Mouse (Mus musculus) stomach, embryonic 16.5 days (tissue): ENCODE results near the gene Ccdc171. TPM values are rescaled to one million over a fixed set of nuclear protein-coding genes. Genes with fewer than 3 reads are reported as not detected.

Source experiments
- ATAC-seq: fragments of 200-750 bp; cut with Nextera tagmentation; 2 replicates; pipeline ENCODE4 v1.8.0; 2017; ENCODE audit warnings: moderate number of reproducible peaks, moderate TSS enrichment; ENCODE audit not compliant: insufficient read depth, low FRiP score
- H3K27ac ChIP-seq: fragments of 300-500 bp; sonication (generic); 2 replicates; pipeline ENCODE4 v1.5.1; 2014; ENCODE audit warnings: low read length
- H3K27me3 ChIP-seq: fragments of 300-500 bp; sonication (generic); 2 replicates; pipeline ENCODE4 v1.6.1; 2014; ENCODE audit warnings: low read length, control low read depth, mixed read lengths; ENCODE audit not compliant: control insufficient read depth, insufficient read depth
- H3K36me3 ChIP-seq: fragments of 300-500 bp; sonication (generic); 2 replicates; pipeline ENCODE4 v1.6.1; 2014; ENCODE audit warnings: low read length; ENCODE audit not compliant: control insufficient read depth, insufficient read depth
- H3K4me1 ChIP-seq: fragments of 300-500 bp; sonication (generic); 2 replicates; pipeline ENCODE4 v1.6.1; 2014; ENCODE audit warnings: low read length, control low read depth, mixed read lengths; ENCODE audit not compliant: control insufficient read depth, insufficient read depth
- H3K4me2 ChIP-seq: fragments of 300-500 bp; sonication (generic); 2 replicates; pipeline ENCODE4 v1.6.1; 2014; ENCODE audit warnings: low read depth, low read length, mixed read lengths
- H3K4me3 ChIP-seq: fragments of 300-500 bp; sonication (generic); replicated peaks from 2 replicates; pipeline ENCODE4 v1.5.1; 2014; ENCODE audit warnings: mild to moderate bottlenecking, low read length
- H3K9ac ChIP-seq: fragments of 300-500 bp; sonication (generic); 2 replicates; pipeline ENCODE4 v1.6.1; 2014; ENCODE audit warnings: low read length
- H3K9me3 ChIP-seq: fragments of 300-500 bp; sonication (generic); replicated peaks from 2 replicates; pipeline ENCODE4 v1.6.1; 2016; ENCODE audit warnings: low read length, control low read depth; ENCODE audit not compliant: control insufficient read depth
- WGBS: fragments of 180-500 bp; shearing (Covaris S2); extraction: QIAGEN DNeasy Blood & Tissue Kit; methylation state at CpG from one replicate; pipeline ENCODE4 v1.1.7; 2014; 5-methylcytosine and 5-hydroxymethylcytosine counted together
- polyA plus RNA-seq: library from polyadenylated mRNA; unstranded; fragments of >200 nt; fragmentation: Nextera tagmentation; extraction: Ambion mirVana; gene quantifications from 2 replicates; pipeline ENCODE4 v1.2.1, GENCODE M21; 2015

The Ccdc171 gene
- polyA plus RNA-seq, 1 experiment from 2014 or later = 3.7 TPM

DNA sequence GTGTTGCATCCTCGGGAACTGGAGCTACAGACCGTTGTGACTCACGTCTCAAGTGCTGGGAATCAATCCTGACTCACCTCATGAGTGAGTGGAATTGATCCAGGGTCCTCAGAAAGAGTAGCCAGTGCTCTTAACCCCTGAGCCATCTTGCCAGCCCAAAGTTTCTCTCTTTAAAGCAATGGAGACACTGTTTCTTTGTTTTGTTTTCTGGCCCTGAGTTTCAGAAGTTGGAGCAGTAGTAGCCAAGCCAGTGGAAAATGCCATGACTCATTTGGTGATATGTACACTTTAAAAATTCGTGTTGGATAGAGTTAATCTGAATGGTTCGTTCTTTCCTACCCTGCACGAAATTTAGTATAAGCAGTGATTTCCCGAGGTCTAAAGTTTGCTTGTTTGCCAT lies 157.5 kb downstream of the Ccdc171 start:
- Histone ChIP-seq H3K9ac (no peak overlapping the region), H3K36me3 (no peaks in the 10 kb centered on the region), H3K4me2 (no peak overlapping the region), H3K27ac (no peak overlapping the region), H3K27me3 (no peaks in the 10 kb centered on the region), H3K9me3 (no peaks in the 10 kb centered on the region), H3K4me1 (no peaks in the 10 kb centered on the region), H3K4me3 (no peak overlapping the region)
- no peak for ATAC-seq
- WGBS = 85% methylated on average over 7 of the region's 7 CpGs

DNA sequence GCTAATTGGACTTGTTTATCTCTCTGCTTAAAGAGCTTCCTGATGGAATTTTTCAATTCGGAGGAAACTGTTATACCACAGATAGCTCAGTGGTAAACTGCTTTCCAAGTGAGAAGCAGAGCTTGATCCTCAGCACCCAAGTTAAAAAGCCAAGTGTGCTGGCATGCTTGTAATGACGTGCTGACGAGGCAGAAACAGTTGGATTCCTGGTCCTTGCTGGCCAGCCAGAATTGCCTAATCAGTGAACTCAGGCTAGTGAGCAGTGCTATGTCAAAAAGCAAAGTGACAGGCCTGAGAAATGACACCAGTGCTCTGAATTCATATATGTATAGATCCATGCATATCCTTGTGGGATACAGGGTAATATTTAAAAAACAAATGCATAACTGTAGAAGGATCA lies 174.8 kb downstream of the Ccdc171 start:
- Histone ChIP-seq H3K27ac (no peak overlapping the region), H3K4me3 (no peak overlapping the region), H3K9me3 (no peaks in the 10 kb centered on the region), H3K27me3 (no peaks in the 10 kb centered on the region), H3K36me3 (no peaks in the 10 kb centered on the region), H3K9ac (no peak overlapping the region), H3K4me2 (no peak overlapping the region), H3K4me1 (no peaks in the 10 kb centered on the region)
- 69% methylated on average over 3 of the region's 3 CpGs for WGBS
- no peak for ATAC-seq

DNA sequence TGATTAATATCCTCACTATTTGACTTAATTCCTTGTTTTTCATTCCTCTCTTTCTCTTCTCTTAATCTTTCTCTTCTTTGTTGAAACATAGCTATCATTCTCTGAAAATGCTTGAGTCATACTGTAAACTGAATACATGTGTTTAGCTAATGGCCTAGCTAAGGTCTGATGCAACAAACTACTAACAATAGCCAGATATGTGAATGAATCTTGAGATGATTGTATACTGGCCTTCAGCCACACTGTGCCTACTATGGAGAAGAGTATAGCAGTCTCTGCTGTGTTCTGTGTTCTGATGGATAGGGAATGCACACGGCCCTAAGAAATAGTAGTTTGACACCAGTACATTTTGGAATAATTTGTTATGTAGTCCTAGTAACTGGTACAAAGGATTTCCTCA lies 191.7 kb downstream of the Ccdc171 start:
- Histone ChIP-seq H3K4me2 (no peak overlapping the region), H3K9ac (no peak overlapping the region), H3K4me1 (no peaks in the 10 kb centered on the region), H3K27me3 (no peaks in the 10 kb centered on the region), H3K27ac (no peak overlapping the region), H3K36me3 (no peaks in the 10 kb centered on the region), H3K9me3 (no peaks in the 10 kb centered on the region), H3K4me3 (no peak overlapping the region)
- no peak for ATAC-seq
- WGBS = 77% methylated on average over 1 of the region's 1 CpGs

DNA sequence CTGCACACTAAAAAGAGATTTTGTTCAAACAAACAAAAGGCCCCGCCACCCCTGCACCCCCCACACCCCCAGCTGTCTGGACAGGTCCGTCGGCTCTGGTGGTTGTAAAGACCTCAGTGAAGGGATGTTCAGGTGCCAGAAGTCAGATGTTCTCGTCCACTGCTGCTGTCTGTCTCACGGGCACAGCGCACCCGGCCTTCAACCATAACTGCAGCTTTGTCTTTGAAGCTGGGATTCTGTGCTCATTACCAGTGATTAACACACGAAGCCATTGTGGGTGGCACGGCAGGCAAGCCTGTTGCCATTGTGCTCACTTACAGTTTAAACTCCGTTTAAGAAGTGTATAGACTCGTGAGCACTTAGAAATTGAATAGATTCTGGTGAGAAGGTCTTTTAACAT lies 194.5 kb downstream of the Ccdc171 start:
- Histone ChIP-seq H3K36me3 (no peaks in the 10 kb centered on the region), H3K27ac (no peak overlapping the region), H3K4me2 (no peak overlapping the region), H3K9ac (no peak overlapping the region), H3K4me3 (no peak overlapping the region), H3K4me1 (no peaks in the 10 kb centered on the region), H3K9me3 (no peaks in the 10 kb centered on the region), H3K27me3 (no peaks in the 10 kb centered on the region)
- 58% methylated on average over 11 of the region's 11 CpGs for WGBS
- ATAC-seq = no peak

DNA sequence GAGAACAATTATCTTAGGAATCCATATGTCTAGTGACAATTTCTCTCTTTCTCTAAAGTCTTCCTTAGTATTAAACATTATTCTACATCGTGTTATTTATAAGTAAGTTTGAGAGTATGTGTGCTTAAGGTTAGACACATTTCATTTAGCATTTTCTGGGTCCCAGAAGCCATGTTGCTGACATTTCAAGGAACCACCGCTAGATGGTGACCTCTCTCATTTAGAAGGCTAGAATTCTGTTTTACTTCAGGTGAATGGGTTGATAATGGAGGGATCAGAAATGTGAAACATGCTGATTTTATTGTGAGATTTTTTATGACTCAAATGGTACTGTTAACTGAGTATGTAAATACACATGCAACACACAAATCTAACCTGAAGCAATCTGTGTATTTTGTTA lies 199.8 kb downstream of the Ccdc171 start:
- 16% methylated on average over 2 of the region's 2 CpGs for whole genome bisulfite sequencing
- Histone ChIP-seq H3K9ac (no peak overlapping the region), H3K4me2 (no peak overlapping the region), H3K9me3 (no peaks in the 10 kb centered on the region), H3K4me1 (no peaks in the 10 kb centered on the region), H3K36me3 (no peaks in the 10 kb centered on the region), H3K27ac (no peak overlapping the region), H3K4me3 (no peak overlapping the region), H3K27me3 (no peaks in the 10 kb centered on the region)
- no peak for ATAC-seq

DNA sequence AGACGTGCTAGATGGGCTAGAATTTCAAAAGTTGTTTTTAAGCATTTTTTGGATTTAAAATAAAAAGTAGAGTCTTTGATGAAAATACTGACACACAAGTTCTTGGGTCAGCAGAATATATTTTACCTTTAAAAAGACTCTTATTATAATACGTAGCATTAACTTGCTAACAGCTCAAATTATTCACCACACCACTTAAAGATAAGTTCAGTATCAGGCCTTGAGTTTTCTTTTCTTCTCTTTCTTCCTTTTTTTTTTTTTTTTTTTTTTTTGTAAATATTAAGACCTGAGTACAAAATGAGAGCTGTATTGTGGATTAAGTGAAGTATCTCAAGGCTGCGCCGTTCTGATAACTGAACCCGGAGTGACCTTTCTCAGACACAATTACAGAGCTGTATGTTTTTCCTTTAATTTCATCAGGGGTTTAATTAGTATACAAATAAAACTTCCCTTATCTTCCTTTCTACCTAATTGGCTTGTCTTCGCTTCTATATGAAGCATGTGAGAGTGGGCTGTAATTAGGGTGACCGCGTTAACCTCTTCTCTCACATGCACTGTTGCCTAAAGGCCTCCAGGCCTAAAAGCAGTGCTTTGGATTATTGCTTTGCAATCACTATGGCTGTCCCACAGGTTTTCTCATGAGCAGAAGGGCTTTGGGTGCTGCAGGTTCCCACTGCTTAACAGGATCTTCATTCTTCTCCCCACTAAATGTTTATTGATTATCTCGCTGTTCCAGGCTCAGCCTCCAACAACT lies 214.0 kb downstream of the Ccdc171 start:
- Histone ChIP-seq H3K36me3 (no peaks in the 10 kb centered on the region), H3K9me3 (no peaks in the 10 kb centered on the region), H3K9ac (no peak overlapping the region), H3K4me2 (no peak overlapping the region), H3K27me3 (no peaks in the 10 kb centered on the region), H3K27ac (no peak overlapping the region), H3K4me3 (no peak overlapping the region), H3K4me1 (no peaks in the 10 kb centered on the region)
- 80% methylated on average over 9 of the region's 9 CpGs for WGBS
- ATAC-seq = no peak

DNA sequence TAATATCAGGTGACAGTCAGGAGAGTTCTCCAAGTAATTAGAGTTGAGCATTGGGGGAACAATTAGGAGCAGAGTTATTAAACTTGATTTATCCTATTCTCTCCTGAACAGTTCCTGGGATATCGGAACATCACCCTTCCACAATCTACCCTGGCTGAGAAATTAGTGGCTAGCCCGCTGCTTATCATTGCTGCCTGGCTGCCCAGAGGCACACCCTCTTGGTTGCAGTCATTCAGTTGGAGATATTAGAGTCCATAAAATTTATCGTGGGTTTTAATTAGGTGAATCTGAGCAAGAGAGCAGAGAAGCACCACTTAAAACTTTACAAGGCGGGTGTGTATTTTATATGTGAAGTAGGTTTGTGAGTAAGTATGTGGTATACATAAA lies 214.5 kb downstream of the Ccdc171 start:
- Histone ChIP-seq H3K4me1 (no peaks in the 10 kb centered on the region), H3K4me2 (no peak overlapping the region), H3K4me3 (no peak overlapping the region), H3K27me3 (no peaks in the 10 kb centered on the region), H3K27ac (no peak overlapping the region), H3K9ac (no peak overlapping the region), H3K9me3 (no peaks in the 10 kb centered on the region), H3K36me3 (no peaks in the 10 kb centered on the region)
- ATAC-seq = no peak
- WGBS = 82% methylated on average over 4 of the region's 4 CpGs

DNA sequence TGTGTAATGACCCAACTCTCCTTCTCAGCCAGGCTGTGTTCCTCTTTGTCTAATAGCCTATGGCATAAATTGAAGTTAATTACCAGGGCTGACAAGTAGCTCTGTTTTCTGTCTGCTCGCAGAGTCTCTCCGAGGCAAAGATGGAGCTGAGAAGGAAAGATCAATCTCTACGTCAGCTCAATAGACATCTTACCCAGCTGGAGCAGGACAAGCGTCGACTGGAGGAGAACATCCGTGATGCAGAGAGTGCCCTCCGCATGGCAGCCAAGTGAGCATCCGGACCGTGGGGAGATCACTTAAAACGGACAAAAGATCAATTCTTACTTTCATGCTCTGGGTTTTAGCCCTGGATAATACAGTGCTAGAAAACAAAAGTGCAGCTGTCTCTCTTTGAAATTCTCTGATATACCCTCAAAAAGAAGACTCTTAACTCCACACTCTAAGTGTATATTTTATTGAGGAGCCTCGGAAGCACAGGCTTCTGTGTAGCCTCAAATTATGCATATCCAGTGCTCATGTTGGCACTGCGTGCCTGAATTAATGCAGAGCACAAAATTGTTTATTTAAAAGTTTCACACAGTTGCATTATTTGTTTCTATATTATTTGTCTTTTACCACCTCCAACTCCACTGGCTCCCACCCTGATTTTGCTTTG lies 217.6 kb downstream of the Ccdc171 start:
- Histone ChIP-seq H3K4me3 (no peak overlapping the region), H3K9ac (no peak overlapping the region), H3K4me1 (no peaks in the 10 kb centered on the region), H3K4me2 (no peak overlapping the region), H3K27ac (no peak overlapping the region), H3K36me3 (no peaks in the 10 kb centered on the region), H3K27me3 (no peaks in the 10 kb centered on the region), H3K9me3 (no peaks in the 10 kb centered on the region)
- ATAC-seq = no peak
- 48% methylated on average over 12 of the region's 12 CpGs for WGBS

DNA sequence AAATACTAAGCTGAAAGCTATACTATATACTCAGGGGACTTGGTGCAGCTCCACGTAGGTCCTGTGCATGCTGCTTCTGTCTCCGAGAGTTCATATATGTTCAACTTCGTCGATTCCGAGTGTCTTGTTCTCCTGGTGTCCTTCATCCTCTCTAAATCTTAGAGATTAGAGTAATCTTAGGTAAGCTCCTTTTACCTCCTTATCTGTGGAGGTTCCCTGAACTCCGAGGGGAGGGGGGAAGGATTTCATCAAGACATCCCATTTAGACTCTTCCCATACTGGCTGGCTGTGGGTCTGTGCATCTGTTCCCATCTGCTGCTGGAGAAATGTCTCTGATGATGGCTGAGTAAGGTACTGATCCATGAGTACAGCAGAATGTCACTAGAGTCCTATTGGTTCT lies 249.8 kb downstream of the Ccdc171 start:
- H3K27ac ChIP-seq = no peak overlapping the region
- H3K4me1 ChIP-seq = no peaks in the 10 kb centered on the region
- H3K27me3 ChIP-seq = no peaks in the 10 kb centered on the region
- H3K9ac ChIP-seq = no peak overlapping the region
- H3K4me2 ChIP-seq = no peak overlapping the region
- H3K9me3 ChIP-seq = no peaks in the 10 kb centered on the region; the same call in 1 of the 2 replicates
- H3K36me3 ChIP-seq = no peaks in the 10 kb centered on the region
- no peak for ATAC-seq
- WGBS = 98% methylated on average over 6 of the region's 6 CpGs
- no peak overlapping the region for H3K4me3 ChIP-seq
